Mouse (Mus musculus) midbrain, embryonic 11.5 days (tissue): ENCODE measurements at regions not wholly inside any gene's neighbourhood (a gene's known extent, or its start where the extent isn't known, plus 50 kb on each side); places are given as distances from the start of the nearest gene placed in this dataset.

Experiments used
- ATAC-seq: fragments of 200-750 bp; cut with Nextera tagmentation; 2 replicates; pipeline ENCODE4 v1.8.0; 2017; ENCODE audit warnings: moderate TSS enrichment, moderate library complexity; ENCODE audit not compliant: low FRiP score
- DNase-seq: peaks from one replicate; pipeline ENCODE4 v3.0.0; 2015; ENCODE audit warnings: low spot score; ENCODE audit errors: missing footprints
- H3K27ac ChIP-seq: fragments of 300-500 bp; sonication (generic); 2 replicates; pipeline ENCODE4 v1.5.1; 2014; ENCODE audit warnings: low read depth, low read length
- H3K27me3 ChIP-seq: fragments of 300-500 bp; sonication (generic); 2 replicates; pipeline ENCODE4 v1.6.1; 2014; ENCODE audit warnings: mild to moderate bottlenecking, low read length, moderate library complexity, mixed read lengths; ENCODE audit not compliant: control insufficient read depth, insufficient read depth
- H3K36me3 ChIP-seq: fragments of 300-500 bp; sonication (generic); 2 replicates; pipeline ENCODE4 v1.6.1; 2014; ENCODE audit warnings: mild to moderate bottlenecking, low read length, moderate library complexity, mixed read lengths; ENCODE audit not compliant: control insufficient read depth, insufficient read depth
- H3K4me1 ChIP-seq: fragments of 300-500 bp; sonication (generic); 2 replicates; pipeline ENCODE4 v1.6.1; 2014; ENCODE audit warnings: low read length; ENCODE audit not compliant: control insufficient read depth, insufficient read depth
- H3K4me2 ChIP-seq: fragments of 300-500 bp; sonication (generic); 2 replicates; pipeline ENCODE4 v1.6.1; 2014; ENCODE audit warnings: mild to moderate bottlenecking, moderate library complexity
- H3K4me3 ChIP-seq: fragments of 300-500 bp; sonication (generic); 2 replicates; pipeline ENCODE4 v1.5.1; 2014; ENCODE audit warnings: low read depth, low read length
- H3K9ac ChIP-seq: fragments of 300-500 bp; sonication (generic); 2 replicates; pipeline ENCODE4 v1.6.1; 2014; ENCODE audit warnings: low read length
- H3K9me3 ChIP-seq: fragments of 300-500 bp; sonication (generic); 2 replicates; pipeline ENCODE4 v1.6.1; 2016; ENCODE audit warnings: low read length; ENCODE audit not compliant: control insufficient read depth
- WGBS: fragments of 180-500 bp; shearing (Covaris S2); extraction: QIAGEN DNeasy Blood & Tissue Kit; methylation state at CpG from one replicate; pipeline ENCODE4 v1.1.7; 2014; 5-methylcytosine and 5-hydroxymethylcytosine counted together

GRCm38 (mm10) chr19:56089795-56090375 is 197.1 kb upstream of the Habp2 start:
- DNase-seq, result no peak
- ATAC-seq, result no peak
- H3K4me2 ChIP-seq, result no peak overlapping the region
- 95% methylated on average over 17 of the region's 17 CpGs for WGBS
- H3K9ac ChIP-seq, result no peak overlapping the region
- H3K36me3 ChIP-seq, result no peaks in the 10 kb centered on the region
- no peaks in the 10 kb centered on the region for H3K9me3 ChIP-seq
- no peak overlapping the region for H3K27ac ChIP-seq
- H3K27me3 ChIP-seq, result no peaks in the 10 kb centered on the region
- no peaks in the 10 kb centered on the region for H3K4me1 ChIP-seq
- no peak overlapping the region for H3K4me3 ChIP-seq

DNA sequence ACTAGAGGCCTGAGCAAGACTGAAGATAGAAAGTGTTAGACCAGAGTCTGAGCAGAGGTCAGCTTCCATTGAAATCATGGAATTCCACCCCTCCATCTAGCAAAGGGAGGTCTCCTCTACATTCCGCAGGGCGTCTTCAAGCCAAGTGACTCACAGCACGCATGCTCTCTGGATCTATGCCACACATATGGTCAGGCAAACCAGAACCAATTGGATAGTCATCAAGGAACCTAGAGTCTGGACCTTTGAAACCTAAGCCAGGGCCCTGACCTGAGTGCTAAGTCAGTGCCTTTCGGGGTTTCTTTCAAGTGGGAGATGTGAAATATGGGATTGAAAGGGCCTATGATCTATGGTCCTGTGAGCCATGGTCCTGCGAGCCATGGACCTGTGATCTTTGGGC is 195.4 kb upstream of the Habp2 start:
- 95% methylated on average over 5 of the region's 5 CpGs for WGBS
- no peak for ATAC-seq

DNA sequence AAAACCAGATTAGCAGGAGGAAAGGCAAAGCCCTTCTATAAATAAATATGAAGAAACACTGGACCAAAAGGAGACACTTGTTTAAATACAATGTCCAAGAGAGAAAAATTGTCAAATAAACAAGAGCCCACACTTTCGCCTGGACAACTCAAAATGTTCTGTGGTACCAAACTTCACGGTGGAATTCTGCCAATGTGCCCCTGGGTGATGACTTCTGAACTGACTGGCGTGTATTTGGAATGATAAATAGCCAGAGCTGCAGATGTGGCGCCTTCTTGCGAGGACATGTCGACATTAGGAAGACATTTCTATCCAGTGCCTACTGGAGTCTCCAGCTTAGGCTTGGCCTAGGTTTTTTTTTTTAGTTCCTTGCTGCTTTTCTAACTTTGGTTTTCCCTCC is 191.1 kb upstream of the Habp2 start:
- 82% methylated on average over 6 of the region's 6 CpGs for WGBS
- Histone ChIP-seq H3K27me3 (no peaks in the 10 kb centered on the region), H3K4me1 (no peaks in the 10 kb centered on the region), H3K9me3 (no peaks in the 10 kb centered on the region; the same call in 1 of the 2 replicates), H3K27ac (no peak overlapping the region), H3K9ac (no peak overlapping the region), H3K4me2 (no peak overlapping the region), H3K4me3 (no peak overlapping the region), H3K36me3 (no peaks in the 10 kb centered on the region)
- no peak for ATAC-seq
- no peak for DNase-seq

More for the DNA sequence above, 195.4 kb upstream of the Habp2 start:
- no peak overlapping the region for H3K27ac ChIP-seq
- H3K4me2 ChIP-seq, result no peak overlapping the region
- H3K4me1 ChIP-seq, result no peaks in the 10 kb centered on the region
- no peak for DNase-seq
- H3K9me3 ChIP-seq, result no peaks in the 10 kb centered on the region
- H3K27me3 ChIP-seq, result no peaks in the 10 kb centered on the region
- no peaks in the 10 kb centered on the region for H3K36me3 ChIP-seq
- H3K9ac ChIP-seq, result no peak overlapping the region
- no peak overlapping the region for H3K4me3 ChIP-seq

GRCm38 (mm10) chr19:56099725-56100124 is 187.2 kb upstream of the Habp2 start:
- Histone ChIP-seq H3K36me3 (no peaks in the 10 kb centered on the region), H3K4me1 (no peaks in the 10 kb centered on the region), H3K9ac (no peak overlapping the region), H3K27me3 (no peaks in the 10 kb centered on the region), H3K4me2 (no peak overlapping the region), H3K4me3 (no peak overlapping the region), H3K27ac (no peak overlapping the region), H3K9me3 (no peaks in the 10 kb centered on the region; the same call in 1 of the 2 replicates)
- 92% methylated on average over 9 of the region's 9 CpGs for WGBS
- no peak for ATAC-seq
- DNase-seq, result no peak

DNA sequence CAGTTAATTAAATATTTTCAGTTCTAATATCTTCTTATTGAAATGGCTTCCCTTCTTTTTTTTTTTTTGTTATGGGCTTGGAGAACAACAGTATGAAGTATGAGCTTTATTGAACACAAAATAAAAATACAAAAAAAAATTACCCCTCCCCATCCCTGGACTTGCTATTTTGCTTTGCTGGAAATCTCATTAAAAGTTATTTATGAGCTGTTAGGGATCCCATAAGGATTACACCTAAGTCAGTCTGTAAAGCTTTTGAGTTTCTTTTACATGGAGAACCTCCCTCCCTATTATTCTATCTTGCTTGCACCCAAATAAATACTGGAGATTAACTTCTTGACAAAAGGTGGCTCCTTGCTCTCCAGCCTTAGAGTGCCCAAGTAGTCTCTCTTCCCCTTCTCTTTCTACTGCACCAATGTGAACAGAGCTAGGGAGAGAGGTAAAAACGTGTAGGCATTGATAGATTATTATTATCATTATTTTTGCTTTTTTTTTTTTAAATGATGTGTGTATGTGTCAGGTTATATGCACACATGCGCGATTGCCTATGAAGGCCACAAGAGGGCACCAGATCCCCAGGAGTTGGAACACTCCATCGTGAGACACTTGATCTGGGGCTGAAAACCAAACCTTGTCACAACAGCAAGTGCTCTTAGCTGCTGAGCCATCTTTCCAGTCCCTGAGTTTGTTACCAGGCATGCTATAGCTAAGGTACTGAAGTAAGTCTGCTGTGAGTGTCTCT is 186.6 kb upstream of the Habp2 start:
- DNase-seq, result no peak
- no peaks in the 10 kb centered on the region for H3K4me1 ChIP-seq
- H3K9ac ChIP-seq, result no peak overlapping the region
- ATAC-seq, result no peak
- no peak overlapping the region for H3K4me2 ChIP-seq
- 69% methylated on average over 4 of the region's 4 CpGs for WGBS
- H3K9me3 ChIP-seq, result no peaks in the 10 kb centered on the region; the same call in 1 of the 2 replicates
- no peaks in the 10 kb centered on the region for H3K36me3 ChIP-seq
- no peak overlapping the region for H3K4me3 ChIP-seq
- H3K27ac ChIP-seq, result no peak overlapping the region
- no peaks in the 10 kb centered on the region for H3K27me3 ChIP-seq

GRCm38 (mm10) chr19:56102454-56103080 is 184.4 kb upstream of the Habp2 start:
- Histone ChIP-seq H3K27me3 (no peaks in the 10 kb centered on the region), H3K9me3 (no peaks in the 10 kb centered on the region; the same call in 1 of the 2 replicates), H3K4me1 (0 out of 2 replicates have a peak, but pooled peaks cover 2% of the 10 kb centered on the region), H3K36me3 (no peaks in the 10 kb centered on the region), H3K9ac (no peak overlapping the region), H3K27ac (no peak overlapping the region), H3K4me2 (no peak overlapping the region), H3K4me3 (no peak overlapping the region)
- WGBS, result 81% methylated on average over 7 of the region's 7 CpGs
- no peak for DNase-seq
- no peak for ATAC-seq

DNA sequence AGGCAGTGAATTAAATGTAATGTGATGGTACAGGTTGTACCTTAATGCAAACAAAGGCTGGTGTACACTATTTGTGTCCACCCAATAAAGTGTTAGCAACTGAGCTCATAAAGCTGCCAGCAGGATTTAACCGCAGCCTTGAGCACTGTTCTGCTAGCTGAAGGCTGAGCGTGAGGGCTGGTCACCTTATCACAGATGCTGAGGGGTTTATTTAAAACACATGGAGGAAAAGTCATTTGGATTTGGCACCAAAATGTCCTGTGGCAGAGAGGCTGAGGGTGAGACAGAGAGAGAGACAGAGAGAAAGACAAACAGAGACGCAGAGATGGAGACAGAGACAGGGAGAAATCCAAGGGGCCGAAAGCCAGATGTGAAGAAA is 181.9 kb upstream of the Habp2 start:
- DNase-seq, result peak; percentile 84
- H3K27ac ChIP-seq, result no peak overlapping the region
- H3K9ac ChIP-seq, result no peak overlapping the region

GRCm38 (mm10) chr19:56105452-56106091 is 181.4 kb upstream of the Habp2 start:
- DNase-seq, result peak; percentile 88
- no peak overlapping the region for H3K4me2 ChIP-seq
- WGBS, result 55% methylated on average over 23 of the region's 23 CpGs
- H3K27ac ChIP-seq, result no peak overlapping the region
- H3K27me3 ChIP-seq, result no peaks in the 10 kb centered on the region
- no peak overlapping the region for H3K4me3 ChIP-seq
- H3K9me3 ChIP-seq, result no peaks in the 10 kb centered on the region
- 0 out of 2 replicates have a peak, but pooled peaks cover 2% of the 10 kb centered on the region for H3K4me1 ChIP-seq
- ATAC-seq, result peak; percentile 79
- no peaks in the 10 kb centered on the region for H3K36me3 ChIP-seq
- H3K9ac ChIP-seq, result no peak overlapping the region

More for the DNA sequence above, 181.9 kb upstream of the Habp2 start:
- H3K9me3 ChIP-seq, result no peaks in the 10 kb centered on the region
- no peak for ATAC-seq
- no peaks in the 10 kb centered on the region for H3K27me3 ChIP-seq
- no peak overlapping the region for H3K4me3 ChIP-seq
- 78% methylated on average over 4 of the region's 4 CpGs for WGBS
- H3K36me3 ChIP-seq, result no peaks in the 10 kb centered on the region
- H3K4me2 ChIP-seq, result no peak overlapping the region
- H3K4me1 ChIP-seq, result 0 out of 2 replicates have a peak, but pooled peaks cover 2% of the 10 kb centered on the region

DNA sequence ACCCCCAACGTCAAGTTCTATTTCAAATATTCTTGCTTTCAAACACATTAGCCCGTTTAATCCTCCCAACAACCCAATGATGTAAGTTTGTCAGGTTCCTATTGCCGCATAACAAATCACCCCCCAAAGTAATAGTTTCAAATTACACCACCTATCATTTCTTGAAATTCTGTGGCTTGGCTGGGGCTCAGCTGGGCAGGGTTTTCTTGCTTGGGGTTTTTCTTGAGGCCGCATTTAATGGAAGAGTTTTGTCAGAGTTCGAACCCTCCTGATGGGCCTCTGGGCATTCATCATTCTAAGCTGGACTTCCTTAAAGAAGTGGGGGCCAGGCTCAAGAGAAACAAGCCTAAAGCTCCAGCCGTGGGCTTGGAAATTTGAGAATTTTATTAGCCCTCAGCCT is 178.1 kb upstream of the Habp2 start:
- no peaks in the 10 kb centered on the region for H3K27me3 ChIP-seq
- H3K4me1 ChIP-seq, result 0 out of 2 replicates have a peak, but pooled peaks cover 2% of the 10 kb centered on the region
- no peaks in the 10 kb centered on the region for H3K36me3 ChIP-seq
- H3K4me2 ChIP-seq, result no peak overlapping the region
- DNase-seq (no peak), ATAC-seq (no peak)
- no peak overlapping the region for H3K9ac ChIP-seq
- no peak overlapping the region for H3K27ac ChIP-seq
- WGBS, result 92% methylated on average over 6 of the region's 6 CpGs
- no peak overlapping the region for H3K4me3 ChIP-seq
- H3K9me3 ChIP-seq, result no peaks in the 10 kb centered on the region
